Mouse (Mus musculus) forebrain, embryonic 13.5 days (tissue): ENCODE results near the gene Stx17. TPM values are rescaled to one million over a fixed set of nuclear protein-coding genes. Genes with fewer than 3 reads are reported as not detected.

Source experiments
- ATAC-seq: fragments of 200-750 bp; cut with Nextera tagmentation; 2 replicates; pipeline ENCODE4 v1.8.0; 2017
- H3K27ac ChIP-seq: fragments of 300-500 bp; sonication (generic); 2 replicates; pipeline ENCODE4 v1.5.1; 2015; ENCODE audit warnings: inconsistent platforms, mild to moderate bottlenecking, moderate library complexity
- H3K27me3 ChIP-seq: fragments of 300-500 bp; sonication (generic); 2 replicates; pipeline ENCODE4 v1.6.1; 2015; ENCODE audit warnings: mild to moderate bottlenecking, inconsistent platforms
- H3K36me3 ChIP-seq: fragments of 300-500 bp; sonication (generic); 2 replicates; pipeline ENCODE4 v1.6.1; 2015; ENCODE audit warnings: mild to moderate bottlenecking, inconsistent platforms; ENCODE audit not compliant: poor library complexity, severe bottlenecking
- H3K4me1 ChIP-seq: fragments of 300-500 bp; sonication (generic); 2 replicates; pipeline ENCODE4 v1.6.1; 2015; ENCODE audit warnings: inconsistent platforms
- H3K4me2 ChIP-seq: fragments of 300-500 bp; sonication (generic); 2 replicates; pipeline ENCODE4 v1.6.1; 2015; ENCODE audit warnings: inconsistent platforms, mild to moderate bottlenecking, moderate library complexity
- H3K4me3 ChIP-seq: fragments of 300-500 bp; sonication (generic); 2 replicates; pipeline ENCODE4 v1.5.1; 2015; ENCODE audit warnings: mild to moderate bottlenecking, inconsistent platforms
- H3K9ac ChIP-seq: fragments of 300-500 bp; sonication (generic); 2 replicates; pipeline ENCODE4 v1.6.1; 2015; ENCODE audit warnings: mild to moderate bottlenecking, inconsistent platforms
- H3K9me3 ChIP-seq: fragments of 300-500 bp; sonication (generic); replicated peaks from 2 replicates; pipeline ENCODE4 v1.6.1; 2016; ENCODE audit warnings: inconsistent platforms
- WGBS: fragments of 180-500 bp; shearing (Covaris S2); methylation state at CpG from one replicate; pipeline ENCODE4 v1.1.7; 2015; 5-methylcytosine and 5-hydroxymethylcytosine counted together
- polyA plus RNA-seq: library from polyadenylated mRNA; unstranded; fragments of >200 nt; fragmentation: Nextera tagmentation; extraction: Ambion mirVana; gene quantifications from 2 replicates; pipeline ENCODE4 v1.2.1, GENCODE M21; 2015

The Stx17 gene
- polyA plus RNA-seq, result 20.0 and 22.7 TPM in 2 replicates

DNA sequence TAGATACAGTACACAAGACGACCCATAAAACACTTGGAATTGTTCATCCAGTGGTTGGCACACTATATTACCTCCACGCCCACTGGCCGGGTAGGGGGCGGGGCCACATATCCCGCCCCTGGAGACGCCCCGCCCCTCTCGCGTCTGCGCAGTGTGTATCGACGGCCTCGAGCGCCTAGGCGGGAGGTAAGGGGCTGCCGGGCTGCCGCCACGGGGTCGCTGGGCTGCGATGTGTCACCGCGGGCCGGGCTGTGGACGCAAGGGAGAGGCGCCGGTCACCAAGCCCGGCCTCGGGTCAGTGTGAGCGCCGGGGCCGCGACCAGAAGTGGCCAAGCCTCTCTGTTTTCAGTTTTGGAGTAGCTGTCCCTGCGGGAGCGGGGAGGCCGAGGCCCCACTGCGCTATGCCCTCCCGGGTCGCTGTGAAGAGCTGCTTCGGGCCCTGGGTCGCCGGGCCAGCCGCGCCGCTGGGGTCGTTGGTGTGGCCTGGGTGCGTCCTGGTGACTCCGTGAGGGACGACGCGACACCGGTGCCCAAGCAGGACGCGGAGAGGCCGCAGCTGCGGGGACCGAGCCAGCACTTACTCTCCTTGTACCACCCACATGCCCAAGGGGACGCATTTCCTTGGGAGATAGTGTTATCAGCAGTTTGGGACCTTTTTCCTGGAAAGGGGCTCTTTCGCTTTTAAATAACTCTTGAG is at the start of gene Stx17:
Gene Stx17, plus strand, starts transcription at position 143 of the 697 bp plus-strand sequence.
- Histone ChIP-seq H3K36me3 (no peaks in the 10 kb centered on the region), H3K4me3 (peak within 1 kb of the TSS; percentile 79), H3K4me2 (peak within 1 kb of the TSS; percentile 79), H3K9ac (peak within 1 kb of the TSS; percentile 81), H3K4me1 (0 out of 2 replicates have a peak, but pooled peaks cover 5% of the 10 kb centered on the region), H3K27ac (no peak within 1 kb of the TSS), H3K9me3 (no peaks in the 10 kb centered on the region), H3K27me3 (no peaks in the 10 kb centered on the region)
- 2% methylated on average over 58 of the region's 58 CpGs for WGBS
- peak; percentile 100 for ATAC-seq

GRCm38 (mm10) chr4:48076693-48077471 is 47.8 kb upstream of the Stx17 start:
- H3K4me1 ChIP-seq, result peaks cover 23% of the 10 kb centered on the region
- no peak overlapping the region for H3K9ac ChIP-seq
- 0 out of 2 replicates have a peak, but pooled peaks cover under 1% of the 10 kb centered on the region for H3K36me3 ChIP-seq
- no peak overlapping the region for H3K27ac ChIP-seq
- no peak for ATAC-seq
- 80% methylated on average over 13 of the region's 13 CpGs for WGBS
- H3K27me3 ChIP-seq, result no peaks in the 10 kb centered on the region
- no peak overlapping the region for H3K4me2 ChIP-seq
- H3K4me3 ChIP-seq, result no peak overlapping the region
- H3K9me3 ChIP-seq, result no peaks in the 10 kb centered on the region

GRCm38 (mm10) chr4:48078213-48078612 is 46.5 kb upstream of the Stx17 start:
- WGBS, result 20% methylated on average over 4 of the region's 4 CpGs
- Histone ChIP-seq H3K36me3 (no peaks in the 10 kb centered on the region), H3K4me3 (no peak overlapping the region), H3K27ac (no peak overlapping the region), H3K9ac (no peak overlapping the region), H3K4me2 (no peak overlapping the region), H3K4me1 (peaks cover 23% of the 10 kb centered on the region), H3K9me3 (no peaks in the 10 kb centered on the region), H3K27me3 (no peaks in the 10 kb centered on the region)
- ATAC-seq, result no peak

DNA sequence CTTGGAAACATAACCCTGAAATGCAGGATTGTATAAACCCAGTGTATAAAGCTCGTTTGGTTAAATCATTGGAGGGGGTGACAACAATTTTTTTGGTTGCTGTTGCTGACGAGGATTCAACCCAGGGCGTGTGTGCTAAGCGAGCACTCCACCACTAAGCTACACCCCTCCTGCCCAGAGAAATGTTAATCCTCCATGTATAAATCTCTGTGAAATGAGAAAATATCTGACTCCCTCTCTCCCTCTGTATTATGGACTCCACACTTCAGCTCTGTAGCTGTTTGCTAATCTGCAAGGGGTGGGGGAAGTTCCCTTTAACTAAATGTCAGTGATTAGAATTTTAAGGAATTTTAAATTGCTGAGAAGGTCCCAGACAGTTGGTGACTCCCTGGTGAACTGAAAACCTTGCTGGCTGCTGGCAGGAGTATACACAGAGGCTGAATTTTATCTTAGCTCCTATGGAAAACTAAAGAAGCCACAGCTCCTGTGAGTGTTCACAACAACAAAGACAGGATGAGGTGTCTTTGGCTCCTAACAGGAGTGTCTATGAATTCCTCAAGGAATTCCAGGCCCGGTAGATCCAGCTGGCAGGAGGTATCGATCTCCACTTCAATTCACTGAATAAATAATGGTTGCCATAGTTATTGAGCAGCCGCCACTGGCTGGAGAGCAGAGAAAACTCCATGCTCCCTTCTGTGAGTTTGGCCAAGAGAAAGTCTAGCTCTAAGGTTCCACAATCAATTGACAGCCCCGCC is 45.3 kb upstream of the Stx17 start:
- 37% methylated on average over 8 of the region's 8 CpGs for WGBS
- no peaks in the 10 kb centered on the region for H3K36me3 ChIP-seq
- no peak overlapping the region for H3K9ac ChIP-seq
- H3K9me3 ChIP-seq, result no peaks in the 10 kb centered on the region
- no peak overlapping the region for H3K27ac ChIP-seq
- 0 out of 2 replicates have a peak, but pooled peaks have one; percentile 51 for ATAC-seq
- H3K4me1 ChIP-seq, result peaks cover 23% of the 10 kb centered on the region
- H3K4me2 ChIP-seq, result no peak overlapping the region
- no peaks in the 10 kb centered on the region for H3K27me3 ChIP-seq
- H3K4me3 ChIP-seq, result no peak overlapping the region

DNA sequence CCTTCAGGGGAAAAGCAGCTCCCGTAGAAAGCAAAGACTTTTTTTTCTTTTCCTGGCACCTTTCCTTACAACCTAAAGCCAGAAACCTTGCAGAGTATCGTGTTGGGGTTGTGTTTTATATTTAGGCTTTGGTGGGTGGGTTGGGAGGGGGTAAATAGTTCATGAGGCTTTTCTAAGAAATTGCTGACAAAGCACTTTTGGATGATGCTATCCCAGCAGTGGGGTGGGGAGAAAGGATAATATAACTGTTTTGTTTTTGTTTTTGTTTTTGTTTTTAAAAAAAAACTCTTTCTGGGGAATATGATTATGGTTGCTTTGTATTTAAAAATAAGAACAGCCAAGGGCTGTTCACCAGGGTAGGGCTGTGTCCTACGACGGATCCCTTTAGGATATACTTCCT is 41.3 kb upstream of the Stx17 start:
- 91% methylated on average over 4 of the region's 4 CpGs for WGBS
- no peak for ATAC-seq
- Histone ChIP-seq H3K9me3 (no peaks in the 10 kb centered on the region), H3K4me3 (no peak overlapping the region), H3K27ac (no peak overlapping the region), H3K4me1 (peaks cover 10% of the 10 kb centered on the region), H3K9ac (no peak overlapping the region), H3K36me3 (no peaks in the 10 kb centered on the region), H3K27me3 (no peaks in the 10 kb centered on the region), H3K4me2 (no peak overlapping the region)

DNA sequence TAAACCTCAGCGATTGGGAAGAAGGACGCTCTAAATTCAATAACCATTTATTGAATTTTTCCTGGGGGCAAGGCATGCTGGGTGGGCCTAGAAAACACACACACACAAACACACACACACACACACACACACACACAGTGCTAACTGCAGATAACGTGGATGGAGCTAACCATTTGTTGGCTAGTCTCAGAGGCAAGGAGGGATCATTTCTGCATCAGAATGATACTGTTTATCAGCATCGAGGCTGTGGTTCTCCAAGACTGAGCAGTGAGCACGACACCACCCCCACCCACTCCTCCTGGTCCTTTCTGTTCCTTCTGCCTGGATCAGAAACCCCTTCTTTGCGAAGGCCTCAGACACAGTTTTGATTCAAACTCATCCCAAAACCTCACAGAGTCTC is 38.1 kb upstream of the Stx17 start:
- no peak for ATAC-seq
- H3K4me1 ChIP-seq, result no peaks in the 10 kb centered on the region
- WGBS, result 67% methylated on average over 6 of the region's 6 CpGs
- H3K27ac ChIP-seq, result no peak overlapping the region
- no peak overlapping the region for H3K4me2 ChIP-seq
- no peak overlapping the region for H3K9ac ChIP-seq
- H3K36me3 ChIP-seq, result no peaks in the 10 kb centered on the region
- no peaks in the 10 kb centered on the region for H3K9me3 ChIP-seq
- no peak overlapping the region for H3K4me3 ChIP-seq
- no peaks in the 10 kb centered on the region for H3K27me3 ChIP-seq

DNA sequence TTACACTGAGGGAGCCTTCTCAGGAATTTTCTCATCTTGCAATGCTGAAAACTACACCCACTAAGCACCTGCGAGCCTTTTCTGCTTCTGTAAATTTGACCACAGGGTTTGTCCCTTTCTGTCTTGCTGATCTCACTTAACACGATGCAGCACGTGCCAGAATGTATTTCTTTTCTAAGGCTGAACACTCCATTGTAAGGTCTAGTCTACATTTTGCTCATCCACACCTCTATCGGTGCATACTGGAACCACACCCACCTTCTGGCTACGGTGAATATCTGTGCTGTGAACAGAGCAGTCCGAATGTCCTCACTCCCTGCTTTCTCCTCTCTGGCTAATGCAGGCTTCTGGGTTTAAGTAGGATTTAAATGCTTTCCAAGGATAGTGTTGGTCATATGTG is 37.2 kb upstream of the Stx17 start:
- H3K4me2 ChIP-seq, result no peak overlapping the region
- ATAC-seq, result no peak
- no peak overlapping the region for H3K4me3 ChIP-seq
- H3K27me3 ChIP-seq, result no peaks in the 10 kb centered on the region
- H3K9me3 ChIP-seq, result no peaks in the 10 kb centered on the region
- no peaks in the 10 kb centered on the region for H3K36me3 ChIP-seq
- no peaks in the 10 kb centered on the region for H3K4me1 ChIP-seq
- 89% methylated on average over 6 of the region's 6 CpGs for WGBS
- H3K27ac ChIP-seq, result no peak overlapping the region
- H3K9ac ChIP-seq, result no peak overlapping the region

DNA sequence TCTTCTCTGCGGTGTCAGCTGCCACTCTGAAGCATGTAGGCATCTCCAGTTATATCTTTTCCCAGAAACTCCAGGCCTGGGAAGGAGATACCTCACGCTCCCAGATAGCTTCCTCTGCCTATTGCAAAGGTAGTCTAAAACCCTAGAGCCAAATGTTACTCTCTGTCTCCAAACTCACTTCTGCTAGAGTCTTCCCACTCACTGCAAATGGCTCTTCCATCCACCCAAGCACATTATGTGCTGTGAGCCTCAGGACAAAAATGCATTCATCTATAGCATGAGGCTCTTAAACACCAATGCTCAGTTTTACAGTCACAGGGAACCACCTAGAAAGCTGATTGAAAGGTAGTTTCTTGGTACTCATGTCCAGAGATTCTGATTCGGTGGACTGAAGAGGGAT is 31.5 kb upstream of the Stx17 start:
- ATAC-seq, result no peak
- no peaks in the 10 kb centered on the region for H3K4me1 ChIP-seq
- H3K9me3 ChIP-seq, result no peaks in the 10 kb centered on the region
- 80% methylated on average over 3 of the region's 3 CpGs for WGBS
- no peaks in the 10 kb centered on the region for H3K27me3 ChIP-seq
- no peak overlapping the region for H3K27ac ChIP-seq
- no peak overlapping the region for H3K9ac ChIP-seq
- no peak overlapping the region for H3K4me3 ChIP-seq
- no peaks in the 10 kb centered on the region for H3K36me3 ChIP-seq
- H3K4me2 ChIP-seq, result no peak overlapping the region

GRCm38 (mm10) chr4:48100217-48100616 is 24.5 kb upstream of the Stx17 start:
- ATAC-seq, result no peak
- Histone ChIP-seq H3K4me2 (no peak overlapping the region), H3K27ac (no peak overlapping the region), H3K4me1 (no peaks in the 10 kb centered on the region), H3K9ac (no peak overlapping the region), H3K27me3 (no peaks in the 10 kb centered on the region), H3K4me3 (no peak overlapping the region), H3K36me3 (no peaks in the 10 kb centered on the region), H3K9me3 (no peaks in the 10 kb centered on the region)
- 92% methylated on average over 8 of the region's 8 CpGs for WGBS

DNA sequence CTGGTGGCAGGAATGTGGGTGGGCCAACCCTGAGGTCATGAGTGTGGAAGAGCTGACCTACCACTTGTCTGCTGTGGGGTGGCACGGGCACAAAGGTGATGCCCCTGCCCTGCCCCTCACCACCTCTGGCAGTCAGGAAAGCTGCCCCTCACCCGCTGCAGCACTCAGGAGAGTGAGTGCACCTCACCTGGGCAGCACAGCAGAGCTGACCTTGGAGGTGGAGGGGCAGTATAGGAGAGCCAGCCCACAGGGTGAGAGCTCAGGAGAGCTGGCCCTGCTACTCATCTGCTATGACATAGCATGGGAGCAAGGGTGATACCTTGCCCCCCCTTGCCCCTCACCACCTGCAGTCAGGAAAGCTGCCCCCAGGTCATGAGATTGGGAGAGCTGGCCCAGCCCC is 22.7 kb upstream of the Stx17 start:
- Histone ChIP-seq H3K9me3 (no peaks in the 10 kb centered on the region), H3K27me3 (no peaks in the 10 kb centered on the region), H3K27ac (no peak overlapping the region), H3K4me3 (no peak overlapping the region), H3K9ac (no peak overlapping the region), H3K4me1 (no peaks in the 10 kb centered on the region), H3K4me2 (no peak overlapping the region), H3K36me3 (no peaks in the 10 kb centered on the region)
- WGBS, result 82% methylated on average over 2 of the region's 2 CpGs
- no peak for ATAC-seq

GRCm38 (mm10) chr4:48105387-48105786 is 19.3 kb upstream of the Stx17 start:
- no peaks in the 10 kb centered on the region for H3K27me3 ChIP-seq
- no peak overlapping the region for H3K27ac ChIP-seq
- no peaks in the 10 kb centered on the region for H3K9me3 ChIP-seq
- no peaks in the 10 kb centered on the region for H3K36me3 ChIP-seq
- no peak overlapping the region for H3K4me3 ChIP-seq
- 67% methylated on average over 5 of the region's 5 CpGs for WGBS
- H3K4me2 ChIP-seq, result no peak overlapping the region
- H3K9ac ChIP-seq, result no peak overlapping the region
- ATAC-seq, result no peak
- no peaks in the 10 kb centered on the region for H3K4me1 ChIP-seq

- Histone ChIP-seq H3K4me2 (no peak overlapping the region), H3K4me1 (no peaks in the 10 kb centered on the region), H3K4me3 (no peak overlapping the region), H3K27me3 (no peaks in the 10 kb centered on the region), H3K9me3 (no peaks in the 10 kb centered on the region), H3K36me3 (no peaks in the 10 kb centered on the region), H3K27ac (no peak overlapping the region), H3K9ac (no peak overlapping the region)
- 84% methylated on average over 6 of the region's 6 CpGs for WGBS
- no peak for ATAC-seq
These were observed 17.6 kb upstream of the Stx17 start for GRCm38 (mm10) chr4:48107086-48107485.
